Mouse (Mus musculus): Measurements from ENCODE around the gene Slc7a4. TPM values are rescaled to one million over a fixed set of nuclear protein-coding genes. Genes with fewer than 3 reads are reported as not detected.

The Slc7a4 gene
- polyA plus RNA-seq, 1 experiment from 2014 or later: 1.1 TPM

DNA sequence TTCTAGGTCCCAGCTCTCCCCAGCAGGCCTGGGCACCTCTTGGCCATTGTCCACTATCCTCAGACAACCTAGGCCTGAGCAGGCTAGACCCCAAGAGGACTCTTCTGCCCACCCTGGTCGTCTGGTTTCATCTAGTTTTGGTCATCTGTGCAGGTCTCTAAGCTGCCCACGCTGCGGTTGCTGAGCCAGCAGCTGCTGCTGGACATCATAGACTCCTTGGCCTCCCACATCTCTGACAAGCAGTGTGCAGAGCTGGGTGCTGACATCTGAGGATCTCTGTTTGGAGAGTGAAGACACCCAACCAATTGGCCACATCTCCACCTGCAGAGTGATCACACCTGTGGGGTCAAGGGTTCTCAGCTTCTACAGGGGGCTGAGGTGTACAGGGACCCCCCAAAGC is 57.5 kb downstream of the Slc7a4 start:
- no peak for DNase-seq (ENCODE audit: low spot score)
- WGBS: 83% methylated on average over 3 of the region's 3 CpGs
- peaks cover 55% of the 10 kb centered on the region for H3K36me3 ChIP-seq (ENCODE audit: control insufficient read depth, insufficient read depth, low read length)

DNA sequence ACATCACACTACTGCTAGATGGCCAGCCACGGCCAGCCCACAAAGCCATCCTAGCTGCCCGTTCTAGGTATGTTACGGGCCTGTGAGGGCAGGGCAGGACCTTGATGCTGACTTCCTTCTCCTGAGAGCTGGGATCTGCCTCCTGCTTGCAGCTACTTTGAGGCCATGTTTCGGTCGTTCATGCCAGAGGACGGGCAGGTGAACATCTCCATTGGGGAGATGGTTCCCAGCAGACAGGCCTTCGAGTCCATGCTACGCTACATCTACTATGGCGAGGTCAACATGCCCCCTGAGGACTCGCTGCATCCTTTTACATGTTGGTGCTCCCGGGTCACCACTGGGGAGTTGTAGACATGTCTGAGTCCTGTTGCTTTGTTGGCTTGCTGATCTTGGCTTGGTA is 58.9 kb downstream of the Slc7a4 start:
- DNase-seq (ENCODE audit: low spot score) (no peak), ATAC-seq (ENCODE audit: insufficient number of reproducible peaks, low FRiP score, low TSS enrichment, low read depth) (no peak)
- WGBS: 95% methylated on average over 11 of the region's 11 CpGs
- Histone ChIP-seq H3K9me3 (ENCODE audit: control insufficient read depth, low read length) (no peaks in the 10 kb centered on the region), H3K4me3 (ENCODE audit: low read depth, low read length) (no peak overlapping the region), H3K4me2 (ENCODE audit: low read depth, severe bottlenecking) (no peak overlapping the region), H3K27me3 (ENCODE audit: control insufficient read depth, insufficient read depth, low read length) (no peaks in the 10 kb centered on the region), H3K27ac (replicated peaks; ENCODE audit: low read depth, low read length) (no peak overlapping the region), H3K4me1 (ENCODE audit: control insufficient read depth, insufficient read depth, low read length) (no peaks in the 10 kb centered on the region), H3K9ac (ENCODE audit: low read length) (no peak overlapping the region), H3K36me3 (ENCODE audit: control insufficient read depth, insufficient read depth, low read length) (peaks cover 57% of the 10 kb centered on the region)

More for the DNA sequence above, 57.5 kb downstream of the Slc7a4 start:
- no peaks in the 10 kb centered on the region for H3K27me3 ChIP-seq (ENCODE audit: control insufficient read depth, insufficient read depth, low read length)
- H3K27ac ChIP-seq (replicated peaks; ENCODE audit: low read depth, low read length): no peak overlapping the region
- no peak for ATAC-seq (ENCODE audit: insufficient number of reproducible peaks, low FRiP score, low TSS enrichment, low read depth)
- no peaks in the 10 kb centered on the region for H3K4me1 ChIP-seq (ENCODE audit: control insufficient read depth, insufficient read depth, low read length)
- H3K4me3 ChIP-seq (ENCODE audit: low read depth, low read length): no peak overlapping the region
- H3K4me2 ChIP-seq (ENCODE audit: low read depth, severe bottlenecking): no peak overlapping the region
- H3K9ac ChIP-seq (ENCODE audit: low read length): no peak overlapping the region
- no peaks in the 10 kb centered on the region for H3K9me3 ChIP-seq (ENCODE audit: control insufficient read depth, low read length)

Other genes starting within 250 kb of the Slc7a4 start
- gene Snap29, start 177.2 kb downstream of the Slc7a4 start, polyA plus RNA-seq (2014; fragmentation: Nextera tagmentation; extraction: Ambion mirVana): 5.9 and 7.0 TPM in 2 replicates
- 33.2 and 33.6 TPM in 2 replicates for gene Pi4ka, start 176.9 kb downstream of the Slc7a4 start, polyA plus RNA-seq (2014; fragmentation: Nextera tagmentation; extraction: Ambion mirVana)
- gene Crkl, start 131.2 kb downstream of the Slc7a4 start, polyA plus RNA-seq (2014; fragmentation: Nextera tagmentation; extraction: Ambion mirVana): 90.4 and 95.2 TPM in 2 replicates
- gene Aifm3, start 93.6 kb downstream of the Slc7a4 start, polyA plus RNA-seq (2014; fragmentation: Nextera tagmentation; extraction: Ambion mirVana): 0.26 and 0.63 TPM in 2 replicates
- gene Lztr1, start 74.5 kb downstream of the Slc7a4 start, polyA plus RNA-seq (2014; fragmentation: Nextera tagmentation; extraction: Ambion mirVana): 76.1 and 92.9 TPM in 2 replicates
- gene Thap7, start 52.1 kb downstream of the Slc7a4 start, polyA plus RNA-seq (2014; fragmentation: Nextera tagmentation; extraction: Ambion mirVana): 49.1 and 58.7 TPM in 2 replicates
- gene Lrrc74b, start 22.0 kb downstream of the Slc7a4 start, polyA plus RNA-seq (2014; fragmentation: Nextera tagmentation; extraction: Ambion mirVana): 0.20 TPM in 1 of 2 replicates, not detected in the other
- 0.27 and 0.47 TPM in 2 replicates for gene P2rx6, start 21.3 kb downstream of the Slc7a4 start, polyA plus RNA-seq (2014; fragmentation: Nextera tagmentation; extraction: Ambion mirVana)
- 67.9 and 71.1 TPM in 2 replicates for gene Smpd4, start 36.1 kb upstream of the Slc7a4 start, polyA plus RNA-seq (2014; fragmentation: Nextera tagmentation; extraction: Ambion mirVana)
- 5.7 TPM in 2 replicates for gene Ccdc74a, start 63.3 kb upstream of the Slc7a4 start, polyA plus RNA-seq (2014; fragmentation: Nextera tagmentation; extraction: Ambion mirVana)
- 42.2 and 45.5 TPM in 2 replicates for gene Med15, start 149.7 kb upstream of the Slc7a4 start, polyA plus RNA-seq (2014; fragmentation: Nextera tagmentation; extraction: Ambion mirVana)
- 68.2 and 68.7 TPM in 2 replicates for gene Klhl22, start 176.4 kb upstream of the Slc7a4 start, polyA plus RNA-seq (2014; fragmentation: Nextera tagmentation; extraction: Ambion mirVana)
- 23.4 and 26.4 TPM in 2 replicates for gene Scarf2, start 214.1 kb upstream of the Slc7a4 start, polyA plus RNA-seq (2014; fragmentation: Nextera tagmentation; extraction: Ambion mirVana)
- 0.73 and 0.77 TPM in 2 replicates for gene B830017H08Rik, start 249.9 kb upstream of the Slc7a4 start, polyA plus RNA-seq (2014; fragmentation: Nextera tagmentation; extraction: Ambion mirVana)

Data from limb, embryonic 11.5 days (tissue).